Mouse (Mus musculus): ENCODE results near the gene Cog6. TPM values are rescaled to one million over a fixed set of nuclear protein-coding genes. Genes with fewer than 3 reads are reported as not detected.
A peak's percentile ranks its signal among the peaks of the same experiment; 100 is the strongest.

Gene Cog6
- total RNA-seq, 2 experiments from 2014 or later: 22.2 to 23.6 TPM

- ATAC-seq (replicated peaks; ENCODE audit: poor library complexity): peak; percentile 36; the same call in 1 of the 2 replicates
Measured at GRCm38 (mm10) chr3:53033448-53033847, 16.4 kb upstream of the Cog6 start.

- no peak for ATAC-seq (replicated peaks; ENCODE audit: poor library complexity)
Measured at GRCm38 (mm10) chr3:53032432-53032831, 15.4 kb upstream of the Cog6 start.

GRCm38 (mm10) chr3:53031586-53031985 lies 14.5 kb upstream of the Cog6 start:
- no peak for ATAC-seq (replicated peaks; ENCODE audit: poor library complexity)

- peak; percentile 90 for ATAC-seq (replicated peaks; ENCODE audit: poor library complexity)
Measured at GRCm38 (mm10) chr3:53029046-53029445, 12.0 kb upstream of the Cog6 start.

- no peak for ATAC-seq (replicated peaks; ENCODE audit: poor library complexity)
Measured at GRCm38 (mm10) chr3:53027333-53027732, 10.3 kb upstream of the Cog6 start.

- ATAC-seq (replicated peaks; ENCODE audit: poor library complexity): no peak
Measured at GRCm38 (mm10) chr3:53007411-53007810, 9.6 kb downstream of the Cog6 start.

GRCm38 (mm10) chr3:53004406-53005114 lies 12.5 kb downstream of the Cog6 start:
- peak; percentile 81 for ATAC-seq (replicated peaks; ENCODE audit: poor library complexity)

GRCm38 (mm10) chr3:53002076-53002475 lies 15.0 kb downstream of the Cog6 start:
- ATAC-seq (replicated peaks; ENCODE audit: poor library complexity): no peak

GRCm38 (mm10) chr3:52999996-53000395 lies 17.0 kb downstream of the Cog6 start:
- no peak for ATAC-seq (replicated peaks; ENCODE audit: poor library complexity)

GRCm38 (mm10) chr3:52999016-52999744 lies 17.9 kb downstream of the Cog6 start:
- ATAC-seq (replicated peaks; ENCODE audit: poor library complexity): no peak

- no peak for ATAC-seq (replicated peaks; ENCODE audit: poor library complexity)
Measured at GRCm38 (mm10) chr3:52997381-52997780, 19.7 kb downstream of the Cog6 start.

- ATAC-seq (replicated peaks; ENCODE audit: poor library complexity): no peak
Measured at GRCm38 (mm10) chr3:52996635-52997034, 20.4 kb downstream of the Cog6 start.

- no peak for ATAC-seq (replicated peaks; ENCODE audit: poor library complexity)
Measured at GRCm38 (mm10) chr3:52994666-52995065, 22.4 kb downstream of the Cog6 start.

- no peak for ATAC-seq (replicated peaks; ENCODE audit: poor library complexity)
Measured at GRCm38 (mm10) chr3:52993296-52993695, 23.7 kb downstream of the Cog6 start.

GRCm38 (mm10) chr3:52990041-52990737 lies 26.8 kb downstream of the Cog6 start:
- peak; percentile 68 for ATAC-seq (replicated peaks; ENCODE audit: poor library complexity)

- ATAC-seq (replicated peaks; ENCODE audit: poor library complexity): peak; percentile 89
Measured at GRCm38 (mm10) chr3:52985508-52985941, 31.5 kb downstream of the Cog6 start.

GRCm38 (mm10) chr3:52983772-52984171 lies 33.3 kb downstream of the Cog6 start:
- ATAC-seq (replicated peaks; ENCODE audit: poor library complexity): no peak

- ATAC-seq (replicated peaks; ENCODE audit: poor library complexity): no peak
Measured at GRCm38 (mm10) chr3:52982993-52983392, 34.0 kb downstream of the Cog6 start.

GRCm38 (mm10) chr3:52974674-52975556 lies 42.1 kb downstream of the Cog6 start:
- ATAC-seq (replicated peaks; ENCODE audit: poor library complexity): peak; percentile 90

GRCm38 (mm10) chr3:52972916-52973315 lies 44.1 kb downstream of the Cog6 start:
- ATAC-seq (replicated peaks; ENCODE audit: poor library complexity): peak; percentile 79

GRCm38 (mm10) chr3:52967046-52967445 lies 50.0 kb downstream of the Cog6 start:
- ATAC-seq (replicated peaks; ENCODE audit: poor library complexity): no peak; the same call in 1 of the 2 replicates

Measured in megakaryocyte progenitor cell, adult 5-6 weeks (primary cell).